Mouse (Mus musculus) erythroblast, embryonic 14.5 days (primary cell): ENCODE measurements around the gene Ctnnd1.

Experiments used
- GATA1 ChIP-seq: IDR thresholded peaks from 2 replicates; pipeline ENCODE4 v1.6.1; 2012; ENCODE audit warnings: low read length, inconsistent platforms, mixed read lengths
- TAL1 ChIP-seq: IDR thresholded peaks from 3 replicates; pipeline ENCODE4 v1.6.1; 2012; ENCODE audit warnings: low read length, inconsistent platforms, mixed read lengths

DNA sequence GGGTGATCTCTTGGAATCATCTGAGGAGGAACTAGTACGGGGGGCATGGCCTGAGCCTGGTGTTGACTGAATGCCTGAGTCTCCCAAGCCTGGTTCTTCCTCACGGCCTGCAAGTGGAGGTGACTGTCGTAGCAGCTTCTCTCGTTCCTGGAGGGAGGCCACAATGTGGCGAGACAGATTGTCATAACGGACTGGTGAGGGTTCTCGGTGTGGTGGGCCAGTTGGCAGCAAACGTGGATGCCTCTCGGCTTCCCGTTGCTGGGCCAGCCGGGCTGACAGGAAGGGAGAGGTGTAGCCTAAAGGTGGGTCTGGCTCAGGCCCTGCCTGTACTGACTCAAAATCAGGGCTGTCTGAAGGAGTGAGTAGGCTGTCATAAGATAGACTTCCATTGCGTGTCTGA lies 39.5 kb upstream of the Ctnnd1 start:
- TF ChIP-seq TAL1, result no peak
- no peak for TF ChIP-seq GATA1
